Mouse (Mus musculus): ENCODE measurements around the gene Dbi. TPM values are rescaled to one million over a fixed set of nuclear protein-coding genes. Genes with fewer than 3 reads are reported as not detected.

Gene Dbi
- polyA plus RNA-seq, 1 experiment from 2014 or later = 1,419 TPM

GRCm38 (mm10) chr1:120073519-120074306, 47.2 kb downstream of the Dbi start, which contains the start of gene Tmem37:
Tmem37 (minus strand) TSS chr1:120074074.
- Histone ChIP-seq H3K4me3 (peak within 1 kb of the TSS; percentile 36), H3K4me1 (peaks cover 12% of the 10 kb centered on the region), H3K27me3 (replicated peaks) (peaks cover 18% of the 10 kb centered on the region), H3K27ac (no peak within 1 kb of the TSS), H3K36me3 (no peaks in the 10 kb centered on the region), H3K9ac (peak within 1 kb of the TSS; percentile 55; the same call in 1 of the 2 replicates), H3K9me3 (no peaks in the 10 kb centered on the region), H3K4me2 (replicated peaks) (peak within 1 kb of the TSS; percentile 88)
- peak; percentile 64 for ATAC-seq (ENCODE audit: low FRiP score, low read depth)
- 2% methylated on average over 40 of the region's 40 CpGs for WGBS

GRCm38 (mm10) chr1:120072900-120073299, 48.0 kb downstream of the Dbi start:
- no peak overlapping the region for H3K9ac ChIP-seq
- H3K4me2 ChIP-seq (replicated peaks) = peak overlapping the region; percentile 88
- no peaks in the 10 kb centered on the region for H3K9me3 ChIP-seq
- H3K27ac ChIP-seq = no peak overlapping the region
- 0 out of 2 replicates have a peak overlapping the region, but pooled peaks have one; percentile 36 for H3K4me3 ChIP-seq
- peaks cover 18% of the 10 kb centered on the region for H3K27me3 ChIP-seq (replicated peaks)
- ATAC-seq (ENCODE audit: low FRiP score, low read depth) = no peak
- 18% methylated on average over 16 of the region's 16 CpGs for WGBS
- H3K36me3 ChIP-seq = no peaks in the 10 kb centered on the region
- H3K4me1 ChIP-seq = peaks cover 12% of the 10 kb centered on the region

GRCm38 (mm10) chr1:120071133-120071532, 49.7 kb downstream of the Dbi start:
- WGBS = 95% methylated on average over 4 of the region's 4 CpGs
- Histone ChIP-seq H3K4me1 (peaks cover 12% of the 10 kb centered on the region), H3K4me3 (no peak overlapping the region), H3K27me3 (replicated peaks) (peaks cover 18% of the 10 kb centered on the region), H3K9me3 (no peaks in the 10 kb centered on the region), H3K27ac (no peak overlapping the region), H3K9ac (no peak overlapping the region), H3K36me3 (no peaks in the 10 kb centered on the region), H3K4me2 (replicated peaks) (no peak overlapping the region)
- ATAC-seq (ENCODE audit: low FRiP score, low read depth) = no peak

GRCm38 (mm10) chr1:120070168-120070567, 50.7 kb downstream of the Dbi start:
- no peak for ATAC-seq (ENCODE audit: low FRiP score, low read depth)

GRCm38 (mm10) chr1:120069120-120069519, 51.8 kb downstream of the Dbi start:
- H3K4me1 ChIP-seq = peaks cover 12% of the 10 kb centered on the region
- H3K27ac ChIP-seq = no peak overlapping the region
- no peak overlapping the region for H3K4me2 ChIP-seq (replicated peaks)
- no peaks in the 10 kb centered on the region for H3K36me3 ChIP-seq
- 83% methylated on average over 5 of the region's 5 CpGs for WGBS
- no peak for ATAC-seq (ENCODE audit: low FRiP score, low read depth)
- peaks cover 14% of the 10 kb centered on the region for H3K27me3 ChIP-seq (replicated peaks)
- H3K9me3 ChIP-seq = no peaks in the 10 kb centered on the region
- H3K9ac ChIP-seq = no peak overlapping the region
- no peak overlapping the region for H3K4me3 ChIP-seq

More at GRCm38 (mm10) chr1:120070168-120070567, 50.7 kb downstream of the Dbi start:
- Histone ChIP-seq H3K9me3 (no peaks in the 10 kb centered on the region), H3K4me2 (replicated peaks) (no peak overlapping the region), H3K9ac (no peak overlapping the region), H3K27ac (no peak overlapping the region), H3K36me3 (no peaks in the 10 kb centered on the region), H3K4me1 (peaks cover 12% of the 10 kb centered on the region), H3K27me3 (replicated peaks) (peaks cover 18% of the 10 kb centered on the region), H3K4me3 (no peak overlapping the region)
- 56% methylated on average over 6 of the region's 6 CpGs for WGBS

GRCm38 (mm10) chr1:120066625-120067024, 54.3 kb downstream of the Dbi start:
- WGBS = 80% methylated on average over 3 of the region's 3 CpGs
- Histone ChIP-seq H3K27me3 (replicated peaks) (no peaks in the 10 kb centered on the region), H3K9me3 (no peaks in the 10 kb centered on the region), H3K4me3 (no peak overlapping the region), H3K4me2 (replicated peaks) (no peak overlapping the region), H3K36me3 (no peaks in the 10 kb centered on the region), H3K27ac (no peak overlapping the region), H3K9ac (no peak overlapping the region), H3K4me1 (no peaks in the 10 kb centered on the region)
- ATAC-seq (ENCODE audit: low FRiP score, low read depth) = no peak

GRCm38 (mm10) chr1:120066159-120066558, 54.7 kb downstream of the Dbi start:
- no peaks in the 10 kb centered on the region for H3K27me3 ChIP-seq (replicated peaks)
- no peaks in the 10 kb centered on the region for H3K4me1 ChIP-seq
- H3K4me2 ChIP-seq (replicated peaks) = no peak overlapping the region
- no peaks in the 10 kb centered on the region for H3K9me3 ChIP-seq
- no peak overlapping the region for H3K27ac ChIP-seq
- no peak overlapping the region for H3K4me3 ChIP-seq
- 85% methylated on average over 8 of the region's 8 CpGs for WGBS
- no peak for ATAC-seq (ENCODE audit: low FRiP score, low read depth)
- H3K36me3 ChIP-seq = no peaks in the 10 kb centered on the region
- H3K9ac ChIP-seq = no peak overlapping the region

- H3K4me1 ChIP-seq = no peaks in the 10 kb centered on the region
- no peak overlapping the region for H3K9ac ChIP-seq
- no peak overlapping the region for H3K27ac ChIP-seq
- H3K4me2 ChIP-seq (replicated peaks) = no peak overlapping the region
- WGBS = 91% methylated on average over 11 of the region's 11 CpGs
- H3K9me3 ChIP-seq = no peaks in the 10 kb centered on the region
- no peaks in the 10 kb centered on the region for H3K36me3 ChIP-seq
- H3K4me3 ChIP-seq = no peak overlapping the region
- no peaks in the 10 kb centered on the region for H3K27me3 ChIP-seq (replicated peaks)
- no peak for ATAC-seq (ENCODE audit: low FRiP score, low read depth)
These were observed 56.7 kb downstream of the Dbi start for GRCm38 (mm10) chr1:120064036-120064682.

Other genes with a start within 250 kb of the Dbi start
- gene Tmem177, start 207.9 kb downstream of the Dbi start, polyA plus RNA-seq (2016; fragmentation: Nextera tagmentation; extraction: Ambion mirVana) = 8.4 and 8.5 TPM in 2 replicates
- gene Cfap221, start 123.8 kb downstream of the Dbi start, polyA plus RNA-seq (2016; fragmentation: Nextera tagmentation; extraction: Ambion mirVana) = not detected in 2 replicates
- gene Sctr, start 114.2 kb downstream of the Dbi start, polyA plus RNA-seq (2016; fragmentation: Nextera tagmentation; extraction: Ambion mirVana) = 0.65 and 0.79 TPM in 2 replicates
- 6.8 TPM in 2 replicates for gene Tmem37, start 47.0 kb downstream of the Dbi start, polyA plus RNA-seq (2016; fragmentation: Nextera tagmentation; extraction: Ambion mirVana)
- gene 3110009E18Rik, start 109 bp upstream of the Dbi start, polyA plus RNA-seq (2016; fragmentation: Nextera tagmentation; extraction: Ambion mirVana) = 15.8 and 18.6 TPM in 2 replicates
- 1.4 and 2.3 TPM in 2 replicates for gene Steap3, start 151.6 kb upstream of the Dbi start, polyA plus RNA-seq (2016; fragmentation: Nextera tagmentation; extraction: Ambion mirVana)
- 0.19 and 0.42 TPM in 2 replicates for gene C1ql2, start 219.5 kb upstream of the Dbi start, polyA plus RNA-seq (2016; fragmentation: Nextera tagmentation; extraction: Ambion mirVana)